Mouse (Mus musculus) cerebellum, adult 9-10 months (tissue): ENCODE results near the gene Mex3a.
A peak's percentile ranks its signal among the peaks of the same experiment; 100 is the strongest.

Experiments
- DNase-seq: peaks from one replicate; pipeline ENCODE4 v3.0.0; 2022

Gene Mex3a

GRCm38 (mm10) chr3:88546674-88547418 lies 14.7 kb downstream of the Mex3a start:
- no peak for DNase-seq

GRCm38 (mm10) chr3:88548180-88548917 lies 16.2 kb downstream of the Mex3a start, which contains the start of gene Rab25:
TSS of gene Rab25 (minus strand) at chr3:88548300.
- no peak for DNase-seq

- no peak for DNase-seq
Observed at GRCm38 (mm10) chr3:88551586-88551985, 19.4 kb downstream of the Mex3a start.

- no peak for DNase-seq
Observed at GRCm38 (mm10) chr3:88552082-88552645, 20.0 kb downstream of the Mex3a start.

GRCm38 (mm10) chr3:88552676-88553524 lies 20.7 kb downstream of the Mex3a start, which contains the start of gene Lamtor2:
TSS of gene Lamtor2 (minus strand) at chr3:88553074.
- peak; percentile 99 for DNase-seq

GRCm38 (mm10) chr3:88553525-88553879 lies 21.3 kb downstream of the Mex3a start, which contains the start of gene Ubqln4:
TSS of gene Ubqln4 (plus strand) at chr3:88553758.
- DNase-seq = peak; percentile 88

- DNase-seq = no peak
Observed at GRCm38 (mm10) chr3:88553880-88554586, 21.8 kb downstream of the Mex3a start.

- no peak for DNase-seq
Observed at GRCm38 (mm10) chr3:88555069-88555605, 22.9 kb downstream of the Mex3a start.

GRCm38 (mm10) chr3:88555731-88556130 lies 23.5 kb downstream of the Mex3a start:
- no peak for DNase-seq

GRCm38 (mm10) chr3:88556616-88557015 lies 24.4 kb downstream of the Mex3a start:
- no peak for DNase-seq

- no peak for DNase-seq
Observed at GRCm38 (mm10) chr3:88559596-88559995, 27.4 kb downstream of the Mex3a start.

- no peak for DNase-seq
Observed at GRCm38 (mm10) chr3:88561989-88562388, 29.8 kb downstream of the Mex3a start.

- no peak for DNase-seq
Observed at GRCm38 (mm10) chr3:88563442-88563841, 31.2 kb downstream of the Mex3a start.

GRCm38 (mm10) chr3:88563966-88564365 lies 31.8 kb downstream of the Mex3a start:
- DNase-seq = no peak

- no peak for DNase-seq
Observed at GRCm38 (mm10) chr3:88566116-88566515, 33.9 kb downstream of the Mex3a start.

GRCm38 (mm10) chr3:88566536-88567061 lies 34.4 kb downstream of the Mex3a start:
- no peak for DNase-seq

- DNase-seq = no peak
Observed at GRCm38 (mm10) chr3:88567892-88568291, 35.7 kb downstream of the Mex3a start.

GRCm38 (mm10) chr3:88568615-88569014 lies 36.4 kb downstream of the Mex3a start:
- no peak for DNase-seq

- no peak for DNase-seq
Observed at GRCm38 (mm10) chr3:88569093-88569492, 36.9 kb downstream of the Mex3a start.

GRCm38 (mm10) chr3:88569694-88570093 lies 37.5 kb downstream of the Mex3a start:
- no peak for DNase-seq

GRCm38 (mm10) chr3:88570341-88570740 lies 38.1 kb downstream of the Mex3a start:
- DNase-seq = no peak

- no peak for DNase-seq
Observed at GRCm38 (mm10) chr3:88571856-88572255, 39.7 kb downstream of the Mex3a start.
